Mouse (Mus musculus) thymus, adult 18-20 months (tissue): ENCODE results near the gene Cyp2a12.
"Not testable (repeated sequence)": the region's sequence is repeated elsewhere in the genome, so short reads cannot be mapped to it uniquely, and the experiment has no call there.

Experiments used
- DNase-seq, 2 experiments: peaks; one replicate each; pipeline ENCODE4 v3.0.0; 2022; ENCODE audit warnings: mixed read lengths in 2 of 2

Gene Cyp2a12

GRCm38 (mm10) chr7:27028789-27029188 lies at the start of gene Cyp2a12:
TSS of gene Cyp2a12 (plus strand) at chr7:27029081.
- DNase-seq = no peak

- DNase-seq = not testable (repeated sequence)
Observed at GRCm38 (mm10) chr7:26981464-26981863, 47.4 kb upstream of the Cyp2a12 start.

- not testable (repeated sequence) for DNase-seq
Observed at GRCm38 (mm10) chr7:26981937-26982336, 46.9 kb upstream of the Cyp2a12 start.

- DNase-seq = no peak
Observed at GRCm38 (mm10) chr7:26982551-26982950, 46.3 kb upstream of the Cyp2a12 start.

GRCm38 (mm10) chr7:26983151-26983550 lies 45.7 kb upstream of the Cyp2a12 start:
- not testable (repeated sequence) for DNase-seq

- DNase-seq = not testable (repeated sequence)
Observed at GRCm38 (mm10) chr7:27026581-27026980, 2.3 kb upstream of the Cyp2a12 start.

- DNase-seq = not testable (repeated sequence)
Observed at GRCm38 (mm10) chr7:27048886-27049285, 20.0 kb downstream of the Cyp2a12 start.

- not testable (repeated sequence) for DNase-seq
Observed at GRCm38 (mm10) chr7:27059333-27059732, 30.5 kb downstream of the Cyp2a12 start.

- not testable (repeated sequence) for DNase-seq
Observed at GRCm38 (mm10) chr7:27059896-27060295, 31.0 kb downstream of the Cyp2a12 start.

- no peak for DNase-seq
Observed at GRCm38 (mm10) chr7:27078641-27079040, 49.8 kb downstream of the Cyp2a12 start.

- DNase-seq = no peak
Observed at GRCm38 (mm10) chr7:27081625-27082024, 52.7 kb downstream of the Cyp2a12 start.
